Mouse (Mus musculus) C2C12 (cell line): ENCODE results near the gene Tulp2. TPM values are rescaled to one million over a fixed set of nuclear protein-coding genes. Genes with fewer than 3 reads are reported as not detected.

Experiments
- H3K27me3 ChIP-seq: one replicate; pipeline ENCODE4 v1.6.1; 2011; ENCODE audit not compliant: control insufficient read depth, insufficient read depth, insufficient read length
- H3K36me3 ChIP-seq: one replicate; pipeline ENCODE4 v1.6.1; 2011; ENCODE audit not compliant: control insufficient read depth, insufficient read depth
- H3K4me3 ChIP-seq: one replicate; pipeline ENCODE4 v1.5.1; 2011; ENCODE audit warnings: mild to moderate bottlenecking, control low read depth; ENCODE audit not compliant: poor library complexity, insufficient read depth, severe bottlenecking
- H3K79me2 ChIP-seq: one replicate; pipeline ENCODE4 v1.6.1; 2011; ENCODE audit not compliant: control insufficient read depth, insufficient read depth
- H3K79me3 ChIP-seq: one replicate; pipeline ENCODE4 v1.6.1; 2011; ENCODE audit warnings: low read depth, control low read depth
- H3ac ChIP-seq: one replicate; pipeline ENCODE3; 2011; ENCODE audit warnings: low read depth; ENCODE audit not compliant: control insufficient read depth, insufficient read length
- CEBPB ChIP-seq: IDR thresholded peaks from one replicate; pipeline ENCODE4 v1.6.1; 2011; ENCODE audit warnings: low read depth, mild to moderate bottlenecking, control low read depth, moderate library complexity
- CTCF ChIP-seq: IDR thresholded peaks from one replicate; pipeline ENCODE4 v1.5.1; 2011; ENCODE audit not compliant: control insufficient read depth, insufficient read depth, insufficient read length
- FOSL1 ChIP-seq: IDR thresholded peaks from one replicate; pipeline ENCODE4 v1.8.0; 2011; ENCODE audit warnings: mild to moderate bottlenecking, low read length; ENCODE audit not compliant: poor library complexity, insufficient read depth, severe bottlenecking
- MAX ChIP-seq: IDR thresholded peaks from one replicate; pipeline ENCODE4 v1.6.1; 2011; ENCODE audit warnings: mild to moderate bottlenecking, control low read depth
- MYOD1 ChIP-seq: IDR thresholded peaks from one replicate; pipeline ENCODE4 v1.6.1; 2011; ENCODE audit warnings: low read depth; ENCODE audit not compliant: control insufficient read depth, insufficient read length
- MYOG ChIP-seq: IDR thresholded peaks from one replicate; pipeline ENCODE4 v1.6.1; 2011; ENCODE audit not compliant: control insufficient read depth, insufficient read length; ENCODE audit errors: extremely low read depth
- USF1 ChIP-seq: IDR thresholded peaks from one replicate; pipeline ENCODE4 v1.6.1; 2011; ENCODE audit warnings: low read depth, mild to moderate bottlenecking, control low read depth, moderate library complexity
- polyA plus RNA-seq: library from polyadenylated mRNA; unstranded; fragments of >200 nt; fragmentation: generic; extraction: Trizol; gene quantifications from one replicate; pipeline ENCODE4 v1.2.1, GENCODE M21; 2012; ENCODE audit warnings: missing spikeins

Tulp2 gene
- polyA plus RNA-seq, 1 experiment = not detected

GRCm38 (mm10) chr7:45537602-45538001 lies 55.9 kb downstream of the Tulp2 start:
- H3K79me3 ChIP-seq = no peaks in the 10 kb centered on the region
- no peaks in the 10 kb centered on the region for H3K79me2 ChIP-seq
- H3K27me3 ChIP-seq = no peaks in the 10 kb centered on the region
- no peaks in the 10 kb centered on the region for H3K36me3 ChIP-seq
- H3K4me3 ChIP-seq = no peak overlapping the region
- TF ChIP-seq MAX = no peak
- TF ChIP-seq MYOG = no peak
- TF ChIP-seq MYOD1 = no peak
- TF ChIP-seq CEBPB = no peak
- no peak for TF ChIP-seq CTCF
- no peak for TF ChIP-seq USF1
- TF ChIP-seq FOSL1 = no peak
- H3ac ChIP-seq = no peak overlapping the region

- Histone ChIP-seq H3ac (no peak overlapping the region), H3K36me3 (no peaks in the 10 kb centered on the region), H3K79me2 (no peaks in the 10 kb centered on the region), H3K27me3 (no peaks in the 10 kb centered on the region), H3K4me3 (no peak overlapping the region), H3K79me3 (no peaks in the 10 kb centered on the region)
- no peak for TF ChIP-seq CEBPB
- no peak for TF ChIP-seq CTCF
- no peak for TF ChIP-seq MYOD1
- no peak for TF ChIP-seq MAX
- TF ChIP-seq FOSL1 = no peak
- no peak for TF ChIP-seq USF1
- TF ChIP-seq MYOG = no peak
Observed at GRCm38 (mm10) chr7:45538163-45539041, 56.7 kb downstream of the Tulp2 start.

GRCm38 (mm10) chr7:45539095-45539494 lies 57.4 kb downstream of the Tulp2 start:
- H3ac ChIP-seq = no peak overlapping the region
- no peak for TF ChIP-seq USF1
- no peak for TF ChIP-seq MYOG
- TF ChIP-seq FOSL1 = no peak
- no peak for TF ChIP-seq MAX
- no peak for TF ChIP-seq CEBPB
- TF ChIP-seq CTCF = no peak
- TF ChIP-seq MYOD1 = no peak
- H3K27me3 ChIP-seq = no peaks in the 10 kb centered on the region
- no peaks in the 10 kb centered on the region for H3K36me3 ChIP-seq
- H3K79me3 ChIP-seq = no peaks in the 10 kb centered on the region
- no peaks in the 10 kb centered on the region for H3K79me2 ChIP-seq
- H3K4me3 ChIP-seq = no peak overlapping the region

GRCm38 (mm10) chr7:45540213-45540612 lies 58.5 kb downstream of the Tulp2 start:
- Histone ChIP-seq H3K4me3 (no peak overlapping the region), H3K79me3 (no peaks in the 10 kb centered on the region), H3K79me2 (no peaks in the 10 kb centered on the region)

GRCm38 (mm10) chr7:45544525-45544924 lies 62.8 kb downstream of the Tulp2 start:
- H3K36me3 ChIP-seq = no peaks in the 10 kb centered on the region
- no peak overlapping the region for H3K4me3 ChIP-seq
- H3K27me3 ChIP-seq = no peaks in the 10 kb centered on the region
- TF ChIP-seq MYOD1 = no peak
- no peak for TF ChIP-seq CEBPB
- TF ChIP-seq USF1 = no peak
- TF ChIP-seq MAX = no peak
- TF ChIP-seq FOSL1 = no peak
- TF ChIP-seq MYOG = no peak
- no peak for TF ChIP-seq CTCF
- H3ac ChIP-seq = no peak overlapping the region
- H3K79me2 ChIP-seq = no peaks in the 10 kb centered on the region
- H3K79me3 ChIP-seq = no peaks in the 10 kb centered on the region

More at GRCm38 (mm10) chr7:45540213-45540612, 58.5 kb downstream of the Tulp2 start:
- TF ChIP-seq USF1 = no peak
- no peak for TF ChIP-seq FOSL1
- TF ChIP-seq CEBPB = no peak
- TF ChIP-seq MYOD1 = no peak
- no peak for TF ChIP-seq MYOG
- no peak for TF ChIP-seq MAX
- Histone ChIP-seq H3ac (no peak overlapping the region), H3K27me3 (no peaks in the 10 kb centered on the region), H3K36me3 (no peaks in the 10 kb centered on the region)
